In the genomic region with DNA sequence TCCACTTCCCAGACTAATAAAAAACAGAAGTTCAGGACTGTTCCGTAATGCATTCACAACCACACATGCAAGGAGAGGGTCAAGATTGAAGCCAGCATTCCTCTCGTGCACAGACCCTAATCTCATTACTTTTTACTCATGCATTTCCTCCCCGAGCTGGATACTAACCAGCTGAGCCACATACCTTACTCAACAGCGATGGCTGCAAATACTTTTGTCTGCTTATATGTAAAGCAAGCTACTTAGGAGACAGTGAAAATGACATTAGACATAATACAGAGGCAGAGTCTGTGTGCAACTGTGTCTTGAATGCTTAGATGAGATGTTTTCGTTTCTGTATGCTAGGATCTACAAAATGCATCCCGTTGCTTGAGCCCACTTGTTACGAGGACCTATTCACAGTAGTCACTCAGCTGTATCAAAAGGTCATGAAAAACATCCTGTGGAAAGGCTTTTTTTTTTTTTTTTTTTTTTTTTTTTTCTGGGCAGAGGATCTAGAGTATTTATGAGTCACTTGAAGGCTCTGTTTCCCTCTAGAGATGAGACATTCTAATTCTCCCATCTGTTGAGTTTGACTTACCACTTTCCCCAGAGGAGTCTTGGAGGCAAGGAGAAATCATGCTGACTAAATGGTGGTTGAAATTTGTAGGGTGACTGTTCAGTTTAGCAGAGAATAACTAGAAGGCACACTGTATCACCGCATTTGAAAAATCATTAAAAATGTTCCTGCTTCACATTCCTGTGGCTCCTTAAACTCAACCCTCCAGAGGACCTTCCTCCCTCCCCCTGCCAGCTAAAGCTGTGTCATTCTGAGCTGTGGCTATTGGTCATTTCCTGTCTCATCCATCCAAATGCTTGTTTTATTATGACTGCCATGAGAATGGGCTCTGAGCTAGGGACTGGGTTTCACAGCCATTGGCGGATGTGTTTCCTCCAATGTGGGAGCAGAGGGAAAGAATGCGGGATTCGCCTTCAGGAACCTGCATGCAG, we compare ENCODE assay signal across 9 mouse cellular contexts.
DNase-seq lines count a peak whose midpoint lies in the region; ATAC-seq and TF ChIP-seq lines count a peak whose summit lies in the region.
"Had no signal": no experiment of that assay in that cellular context is flagged by ENCODE, and none has a peak within 500 bp of the region (broad histone marks: within the 10 kb centered on the region; RNA-seq: fewer than 3 reads in every experiment).

No protein-coding gene starts in this region.

- TF ChIP-seq EP300 in heart, adult 2 months (IDR thresholded peaks at IDR 0.05; ENCODE audit: insufficient read depth, low read depth, low read length): no peak

- no peak for DNase-seq in frontal cortex, postnatal 14 days (ENCODE audit: low spot score in 2 of 2)
- peak; percentile 74 for DNase-seq in NIH3T3 (ENCODE audit: low read depth)
- DNase-seq in heart, adult 2 months: peak; percentile 25 to 29
- DNase-seq in kidney, postnatal 10 days: peak; percentile 35
- DNase-seq in spleen, postnatal 4 days (ENCODE audit: low spot score in 2 of 2): no peak
- DNase-seq in cerebellum, postnatal 4 days (ENCODE audit: low spot score in 2 of 2): no peak
- no peak for DNase-seq in lung, postnatal 4 days
- DNase-seq: left cerebral cortex, postnatal 4 days had no signal

- peaks cover 4% of the 10 kb centered on the region; the same call in 1 of the 2 replicates for H3K4me1 ChIP-seq in heart, adult 2 months (ENCODE audit: control insufficient read depth, insufficient read depth, low read length)

- H3K79me2 ChIP-seq in heart, adult 2 months (replicated peaks; ENCODE audit: control insufficient read depth, insufficient read depth, low read length): no peaks in the 10 kb centered on the region

- no peaks in the 10 kb centered on the region for H3K27me3 ChIP-seq in heart, adult 2 months (ENCODE audit: control insufficient read depth, insufficient read depth, low read length)

- H3K27ac ChIP-seq in heart, adult 2 months: peak overlapping the region; percentile 21

- no peak for TF ChIP-seq POLR2A in heart, adult 2 months (IDR thresholded peaks at IDR 0.05; ENCODE audit: insufficient read depth, low read depth, low read length)

- peaks cover 3% of the 10 kb centered on the region; the same call in 1 of the 2 replicates for H3K36me3 ChIP-seq in heart, adult 2 months (ENCODE audit: control insufficient read depth, insufficient read depth, low read length)

- peak; percentile 85 for ATAC-seq in frontal cortex, adult (ENCODE audit: low TSS enrichment)

- TF ChIP-seq CTCF in heart, adult 2 months (IDR thresholded peaks at IDR 0.05): no peak

- WGBS in heart, adult 2 months: 44% methylated on average over 11 of the region's 11 CpGs

- intact Hi-C loops in heart, adult 2 months (cut with DNase I): no loop called here

- H3K4me3 ChIP-seq in heart, adult 2 months: no peak overlapping the region

- no peak overlapping the region for H3K9ac ChIP-seq in heart, adult 2 months (ENCODE audit: low read depth, low read length)

Comparison
In these comparisons a context has a peak if more than half of its experiments do, and no peak if none do; other contexts are left out.
1. DNase-seq: peak in NIH3T3 (single experiment), heart, adult 2 months (2 of 2) and kidney, postnatal 10 days (single experiment); none in frontal cortex, postnatal 14 days (0 of 2), spleen, postnatal 4 days (0 of 2), cerebellum, postnatal 4 days (0 of 2) and lung, postnatal 4 days (0 of 2).